Mouse (Mus musculus) intestine, embryonic 14.5 days (tissue): ENCODE data around the gene Kalrn. TPM values are rescaled to one million over a fixed set of nuclear protein-coding genes. Genes with fewer than 3 reads are reported as not detected.

Experiments used
- ATAC-seq: fragments of 200-750 bp; cut with Nextera tagmentation; replicated peaks from 2 replicates; pipeline ENCODE4 v1.8.0; 2017; ENCODE audit warnings: low read depth, moderate number of reproducible peaks, moderate TSS enrichment, moderate library complexity; ENCODE audit not compliant: low FRiP score, low TSS enrichment
- DNase-seq: peaks from one replicate; pipeline ENCODE4 v3.0.0-alpha.2; 2018; ENCODE audit warnings: low spot score
- H3K27ac ChIP-seq: fragments of 300-500 bp; sonication (generic); 2 replicates; pipeline ENCODE4 v1.5.1; 2014; ENCODE audit warnings: low read depth, mild to moderate bottlenecking, control low read depth
- H3K27me3 ChIP-seq: fragments of 300-500 bp; sonication (generic); replicated peaks from 2 replicates; pipeline ENCODE4 v1.6.1; 2014; ENCODE audit warnings: low read length, control low read depth; ENCODE audit not compliant: control insufficient read depth, insufficient read depth
- H3K36me3 ChIP-seq: fragments of 300-500 bp; sonication (generic); 2 replicates; pipeline ENCODE4 v1.6.1; 2014; ENCODE audit warnings: low read length, control low read depth; ENCODE audit not compliant: control insufficient read depth, insufficient read depth
- H3K4me1 ChIP-seq: fragments of 300-500 bp; sonication (generic); replicated peaks from 2 replicates; pipeline ENCODE4 v1.6.1; 2014; ENCODE audit warnings: low read length, control low read depth, mixed read lengths; ENCODE audit not compliant: control insufficient read depth, insufficient read depth
- H3K4me2 ChIP-seq: fragments of 300-500 bp; sonication (generic); 2 replicates; pipeline ENCODE4 v1.6.1; 2014; ENCODE audit warnings: low read length
- H3K4me3 ChIP-seq: fragments of 300-500 bp; sonication (generic); 2 replicates; pipeline ENCODE4 v1.5.1; 2014; ENCODE audit warnings: low read depth, low read length, control low read depth, mixed read lengths
- H3K9ac ChIP-seq: fragments of 300-500 bp; sonication (generic); 2 replicates; pipeline ENCODE4 v1.6.1; 2014; ENCODE audit warnings: mild to moderate bottlenecking, low read length
- H3K9me3 ChIP-seq: fragments of 300-500 bp; sonication (generic); 2 replicates; pipeline ENCODE4 v1.6.1; 2016; ENCODE audit warnings: low read length, control low read depth; ENCODE audit not compliant: control insufficient read depth
- WGBS: fragments of 180-500 bp; shearing (Covaris S2); extraction: QIAGEN DNeasy Blood & Tissue Kit; methylation state at CpG from one replicate; pipeline ENCODE4 v1.1.7; 2014; 5-methylcytosine and 5-hydroxymethylcytosine counted together
- polyA plus RNA-seq: library from polyadenylated mRNA; unstranded; fragments of >200 nt; fragmentation: Nextera tagmentation; extraction: Ambion mirVana; gene quantifications from 2 replicates; pipeline ENCODE4 v1.2.1, GENCODE M21; 2014

Gene Kalrn
- polyA plus RNA-seq, 1 experiment from 2014 or later, result 20.1 TPM

GRCm38 (mm10) chr16:34057464-34057863, 515.9 kb downstream of the Kalrn start:
- H3K4me3 ChIP-seq, result no peak overlapping the region
- ATAC-seq (no peak), DNase-seq (no peak)
- peaks cover 16% of the 10 kb centered on the region for H3K36me3 ChIP-seq
- no peak overlapping the region for H3K27ac ChIP-seq
- H3K27me3 ChIP-seq, result no peaks in the 10 kb centered on the region
- H3K4me1 ChIP-seq, result peaks cover 29% of the 10 kb centered on the region
- H3K4me2 ChIP-seq, result no peak overlapping the region
- no peak overlapping the region for H3K9ac ChIP-seq
- H3K9me3 ChIP-seq, result no peaks in the 10 kb centered on the region
- WGBS, result 52% methylated on average over 5 of the region's 5 CpGs

GRCm38 (mm10) chr16:34056418-34057111, 516.8 kb downstream of the Kalrn start:
- Histone ChIP-seq H3K9ac (no peak overlapping the region), H3K4me1 (peaks cover 29% of the 10 kb centered on the region), H3K36me3 (peaks cover 17% of the 10 kb centered on the region), H3K27ac (no peak overlapping the region), H3K4me3 (no peak overlapping the region), H3K4me2 (no peak overlapping the region), H3K9me3 (no peaks in the 10 kb centered on the region), H3K27me3 (no peaks in the 10 kb centered on the region)
- no peak for DNase-seq
- ATAC-seq, result no peak
- WGBS, result 33% methylated on average over 10 of the region's 10 CpGs

- Histone ChIP-seq H3K4me1 (peaks cover 5% of the 10 kb centered on the region; the same call in 1 of the 2 replicates), H3K27me3 (no peaks in the 10 kb centered on the region), H3K4me3 (no peak overlapping the region), H3K4me2 (no peak overlapping the region), H3K36me3 (peaks cover 25% of the 10 kb centered on the region), H3K27ac (no peak overlapping the region), H3K9ac (no peak overlapping the region), H3K9me3 (no peaks in the 10 kb centered on the region)
- 85% methylated on average over 7 of the region's 7 CpGs for WGBS
- DNase-seq (no peak), ATAC-seq (no peak)
Observed at GRCm38 (mm10) chr16:34050090-34050489, 523.2 kb downstream of the Kalrn start.

- no peak overlapping the region for H3K9ac ChIP-seq
- H3K4me2 ChIP-seq, result no peak overlapping the region
- H3K4me1 ChIP-seq, result peaks cover 5% of the 10 kb centered on the region; the same call in 1 of the 2 replicates
- no peaks in the 10 kb centered on the region for H3K9me3 ChIP-seq
- no peak overlapping the region for H3K4me3 ChIP-seq
- H3K27ac ChIP-seq, result no peak overlapping the region
- H3K27me3 ChIP-seq, result no peaks in the 10 kb centered on the region
- ATAC-seq (no peak), DNase-seq (no peak)
- WGBS, result 93% methylated on average over 12 of the region's 12 CpGs
- H3K36me3 ChIP-seq, result peaks cover 21% of the 10 kb centered on the region
Observed at GRCm38 (mm10) chr16:34049361-34049760, 524.0 kb downstream of the Kalrn start.

- H3K4me3 ChIP-seq, result no peak overlapping the region
- no peak overlapping the region for H3K4me2 ChIP-seq
- 87% methylated on average over 4 of the region's 4 CpGs for WGBS
- DNase-seq (no peak), ATAC-seq (no peak)
- H3K4me1 ChIP-seq, result peaks cover 5% of the 10 kb centered on the region; the same call in 1 of the 2 replicates
- peaks cover 17% of the 10 kb centered on the region for H3K36me3 ChIP-seq
- no peaks in the 10 kb centered on the region for H3K9me3 ChIP-seq
- no peaks in the 10 kb centered on the region for H3K27me3 ChIP-seq
- H3K9ac ChIP-seq, result no peak overlapping the region
- no peak overlapping the region for H3K27ac ChIP-seq
Observed at GRCm38 (mm10) chr16:34048232-34048631, 525.1 kb downstream of the Kalrn start.

GRCm38 (mm10) chr16:34047543-34047942, 525.8 kb downstream of the Kalrn start:
- Histone ChIP-seq H3K9ac (no peak overlapping the region), H3K27ac (no peak overlapping the region), H3K4me1 (peaks cover 5% of the 10 kb centered on the region; the same call in 1 of the 2 replicates), H3K27me3 (no peaks in the 10 kb centered on the region), H3K4me2 (no peak overlapping the region), H3K4me3 (no peak overlapping the region), H3K9me3 (no peaks in the 10 kb centered on the region), H3K36me3 (peaks cover 10% of the 10 kb centered on the region)
- DNase-seq (no peak), ATAC-seq (no peak; the same call in 1 of the 2 replicates)
- 49% methylated on average over 7 of the region's 7 CpGs for WGBS

GRCm38 (mm10) chr16:34047006-34047360, 526.3 kb downstream of the Kalrn start:
- no peak for ATAC-seq
- no peaks in the 10 kb centered on the region for H3K27me3 ChIP-seq
- no peak for DNase-seq
- H3K36me3 ChIP-seq, result peaks cover 7% of the 10 kb centered on the region
- peaks cover 5% of the 10 kb centered on the region; the same call in 1 of the 2 replicates for H3K4me1 ChIP-seq
- H3K4me3 ChIP-seq, result no peak overlapping the region
- WGBS, result 70% methylated on average over 4 of the region's 4 CpGs
- H3K27ac ChIP-seq, result no peak overlapping the region
- H3K9ac ChIP-seq, result no peak overlapping the region
- H3K9me3 ChIP-seq, result no peaks in the 10 kb centered on the region
- H3K4me2 ChIP-seq, result no peak overlapping the region

- Histone ChIP-seq H3K27me3 (no peaks in the 10 kb centered on the region), H3K27ac (no peak overlapping the region), H3K36me3 (peaks cover 7% of the 10 kb centered on the region), H3K4me1 (peaks cover 5% of the 10 kb centered on the region; the same call in 1 of the 2 replicates), H3K4me3 (no peak overlapping the region), H3K9ac (no peak overlapping the region), H3K4me2 (no peak overlapping the region), H3K9me3 (no peaks in the 10 kb centered on the region)
- no peak for DNase-seq
- no peak for ATAC-seq
- WGBS, result 71% methylated on average over 13 of the region's 13 CpGs
Observed at GRCm38 (mm10) chr16:34046268-34047005, 526.9 kb downstream of the Kalrn start.
